Mouse (Mus musculus) intestine, postnatal 0 days (tissue): ENCODE measurements around the gene Orc5. TPM values are rescaled to one million over a fixed set of nuclear protein-coding genes. Genes with fewer than 3 reads are reported as not detected.

Source experiments
- ATAC-seq: fragments of 200-750 bp; cut with Nextera tagmentation; 2 replicates; pipeline ENCODE4 v1.8.0; 2017; ENCODE audit warnings: mild to moderate bottlenecking, moderate TSS enrichment, moderate library complexity
- H3K27ac ChIP-seq: fragments of 300-500 bp; sonication (generic); 2 replicates; pipeline ENCODE4 v1.5.1; 2014; ENCODE audit warnings: mild to moderate bottlenecking, low read depth, low read length, moderate library complexity
- H3K27me3 ChIP-seq: fragments of 300-500 bp; sonication (generic); replicated peaks from 2 replicates; pipeline ENCODE4 v1.6.1; 2014; ENCODE audit warnings: low read length, mixed read lengths; ENCODE audit not compliant: control insufficient read depth, insufficient read depth
- H3K36me3 ChIP-seq: fragments of 300-500 bp; sonication (generic); 2 replicates; pipeline ENCODE4 v1.6.1; 2014; ENCODE audit warnings: mild to moderate bottlenecking, moderate library complexity; ENCODE audit not compliant: control insufficient read depth, insufficient read depth
- H3K4me1 ChIP-seq: fragments of 300-500 bp; sonication (generic); replicated peaks from 2 replicates; pipeline ENCODE4 v1.6.1; 2014; ENCODE audit warnings: antibody characterized with exemption, low read length, mixed read lengths; ENCODE audit not compliant: control insufficient read depth, insufficient read depth
- H3K4me2 ChIP-seq: fragments of 300-500 bp; sonication (generic); replicated peaks from 2 replicates; pipeline ENCODE4 v1.6.1; 2014; ENCODE audit warnings: low read depth, mild to moderate bottlenecking, moderate library complexity
- H3K4me3 ChIP-seq: fragments of 300-500 bp; sonication (generic); 2 replicates; pipeline ENCODE4 v1.5.1; 2014; ENCODE audit warnings: low read depth, low read length
- H3K9ac ChIP-seq: fragments of 300-500 bp; sonication (generic); 2 replicates; pipeline ENCODE4 v1.6.1; 2014; ENCODE audit warnings: mild to moderate bottlenecking, low read depth, low read length
- H3K9me3 ChIP-seq: fragments of 300-500 bp; sonication (generic); 2 replicates; pipeline ENCODE4 v1.6.1; 2016; ENCODE audit warnings: mixed run types; ENCODE audit not compliant: control insufficient read depth
- CTCF ChIP-seq: sonication (generic); IDR thresholded peaks from 2 replicates; pipeline ENCODE4 v1.5.1; 2016; ENCODE audit warnings: low read depth, mild to moderate bottlenecking, control low read depth, antibody characterized with exemption, moderate library complexity
- WGBS: fragments of 180-500 bp; shearing (Covaris S2); extraction: QIAGEN DNeasy Blood & Tissue Kit; methylation state at CpG from one replicate; pipeline ENCODE4 v1.1.7; 2014; 5-methylcytosine and 5-hydroxymethylcytosine counted together
- polyA plus RNA-seq: library from polyadenylated mRNA; unstranded; fragments of >200 nt; fragmentation: Nextera tagmentation; extraction: Ambion mirVana; gene quantifications from 2 replicates; pipeline ENCODE4 v1.2.1, GENCODE M21; 2015

Gene Orc5
- polyA plus RNA-seq, 1 experiment from 2014 or later = 18.5 TPM

DNA sequence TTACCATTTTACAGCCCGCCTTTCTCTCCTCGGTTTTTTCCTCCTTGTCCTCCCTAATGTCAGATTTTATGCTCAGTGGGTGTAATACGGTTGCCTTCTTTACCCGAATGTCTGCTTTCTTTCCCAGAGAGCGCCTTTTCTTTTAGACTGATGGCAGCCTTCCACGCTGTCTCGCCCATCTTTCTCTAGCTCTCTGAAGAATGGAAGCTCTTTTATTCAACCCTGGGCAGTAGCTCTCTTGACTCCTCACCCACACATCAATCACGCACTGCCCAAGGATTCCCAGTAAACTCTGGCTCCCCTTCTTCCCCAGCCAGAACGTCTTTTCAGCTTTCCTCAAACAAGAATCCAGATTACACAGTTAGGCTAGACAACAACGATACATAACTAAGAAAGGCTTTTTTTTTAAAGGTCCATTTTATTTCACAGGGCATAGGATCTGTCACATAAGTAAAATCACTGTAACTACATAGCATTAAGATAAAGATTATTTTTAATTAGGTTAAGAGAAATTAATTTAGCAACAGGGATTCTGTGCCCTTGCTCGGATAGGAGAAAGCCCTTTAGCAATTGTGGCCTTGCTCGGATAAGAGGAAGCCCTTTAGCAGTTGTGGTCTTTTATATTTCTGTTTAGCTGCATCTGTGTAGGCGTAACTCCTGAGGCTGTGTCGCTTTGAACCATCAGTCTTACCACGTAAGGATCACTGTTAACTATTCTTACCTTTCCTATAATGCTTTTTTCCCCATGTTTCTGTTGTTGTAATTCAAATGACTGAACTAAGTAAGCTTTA, 97.2 kb downstream of the Orc5 start:
- no peak for TF ChIP-seq CTCF
- H3K4me3 ChIP-seq = no peak overlapping the region
- no peaks in the 10 kb centered on the region for H3K4me1 ChIP-seq
- no peak overlapping the region for H3K27ac ChIP-seq
- H3K27me3 ChIP-seq = no peaks in the 10 kb centered on the region
- no peak for ATAC-seq
- 78% methylated on average over 15 of the region's 15 CpGs for WGBS
- no peaks in the 10 kb centered on the region for H3K36me3 ChIP-seq
- no peaks in the 10 kb centered on the region for H3K9me3 ChIP-seq
- no peak overlapping the region for H3K9ac ChIP-seq
- no peak overlapping the region for H3K4me2 ChIP-seq

DNA sequence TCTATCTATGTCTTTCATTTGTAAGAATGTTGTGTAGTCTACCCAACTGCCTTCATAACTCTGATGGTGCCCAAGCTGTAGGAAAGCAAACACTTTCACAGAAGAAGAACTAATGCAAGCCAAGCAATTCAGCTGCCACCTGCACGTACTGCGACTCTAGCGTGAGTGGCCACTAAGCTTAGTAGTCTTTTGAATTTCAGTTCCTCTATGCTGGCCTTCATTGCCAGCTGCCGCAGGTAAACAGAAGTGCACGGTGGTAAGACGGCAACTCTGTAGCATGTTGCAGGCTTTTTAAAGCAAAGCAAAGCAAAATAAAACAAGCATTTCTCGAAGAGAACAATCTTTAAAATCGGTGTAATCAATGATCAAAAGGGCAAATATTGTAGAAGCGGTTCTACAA, 97.8 kb downstream of the Orc5 start:
- H3K4me2 ChIP-seq = no peak overlapping the region
- no peak overlapping the region for H3K9ac ChIP-seq
- ATAC-seq = no peak
- H3K4me3 ChIP-seq = no peak overlapping the region
- 86% methylated on average over 9 of the region's 9 CpGs for WGBS
- no peaks in the 10 kb centered on the region for H3K4me1 ChIP-seq
- H3K9me3 ChIP-seq = no peaks in the 10 kb centered on the region
- H3K27me3 ChIP-seq = no peaks in the 10 kb centered on the region
- H3K36me3 ChIP-seq = no peaks in the 10 kb centered on the region
- no peak for TF ChIP-seq CTCF
- no peak overlapping the region for H3K27ac ChIP-seq

DNA sequence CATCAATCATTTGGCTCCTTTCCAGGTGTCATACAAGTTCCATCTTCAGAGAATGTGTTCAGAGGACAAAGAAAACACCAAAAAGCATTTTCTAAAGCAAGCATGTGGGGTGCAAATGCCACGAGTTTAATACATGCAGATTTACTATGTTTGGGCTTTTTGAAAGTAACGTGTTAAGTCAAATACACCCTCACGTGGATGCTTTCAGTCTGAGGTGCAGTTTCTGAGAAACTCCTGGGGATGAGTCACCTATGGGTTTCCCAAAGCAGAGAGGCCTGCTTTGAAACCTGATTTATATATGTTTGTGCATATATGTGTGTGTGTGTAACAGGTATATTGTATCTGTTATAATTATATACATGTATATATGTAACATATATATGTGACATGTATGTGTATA, 98.5 kb downstream of the Orc5 start:
- Histone ChIP-seq H3K4me2 (no peak overlapping the region), H3K4me1 (no peaks in the 10 kb centered on the region), H3K36me3 (no peaks in the 10 kb centered on the region), H3K4me3 (no peak overlapping the region), H3K27ac (no peak overlapping the region), H3K9me3 (no peaks in the 10 kb centered on the region), H3K27me3 (no peaks in the 10 kb centered on the region), H3K9ac (no peak overlapping the region)
- TF ChIP-seq CTCF = no peak
- WGBS = 66% methylated on average over 3 of the region's 3 CpGs
- ATAC-seq = no peak

DNA sequence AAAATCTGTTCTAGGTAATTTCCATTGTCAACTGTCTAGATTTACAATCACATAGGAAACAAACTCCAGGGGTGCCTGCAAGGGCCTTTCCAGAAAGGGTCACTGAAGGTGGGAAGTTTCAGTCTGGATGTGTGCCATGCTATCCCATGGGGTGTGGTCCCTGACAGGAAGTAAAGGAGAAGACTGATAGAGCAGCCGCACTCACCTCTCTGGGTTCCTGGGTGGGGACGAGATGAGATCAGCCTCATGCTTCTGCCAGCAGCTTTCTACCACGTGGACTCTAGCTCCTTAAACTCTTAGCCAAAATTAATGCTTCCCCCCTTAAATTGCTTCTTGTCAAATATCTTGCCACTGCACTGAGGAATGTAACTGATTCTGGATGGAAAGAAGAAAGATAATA, 100.7 kb downstream of the Orc5 start:
- WGBS = 52% methylated on average over 3 of the region's 3 CpGs
- no peaks in the 10 kb centered on the region for H3K4me1 ChIP-seq
- ATAC-seq = no peak
- no peaks in the 10 kb centered on the region for H3K9me3 ChIP-seq
- H3K27me3 ChIP-seq = no peaks in the 10 kb centered on the region
- H3K36me3 ChIP-seq = no peaks in the 10 kb centered on the region
- no peak overlapping the region for H3K9ac ChIP-seq
- no peak overlapping the region for H3K27ac ChIP-seq
- H3K4me2 ChIP-seq = no peak overlapping the region
- TF ChIP-seq CTCF = no peak
- no peak overlapping the region for H3K4me3 ChIP-seq

Other genes starting within 250 kb of the Orc5 start
- 5.3 and 6.3 TPM in 2 replicates for gene Reln, start 205.7 kb downstream of the Orc5 start, polyA plus RNA-seq
- gene Lhfpl3, start 195.6 kb upstream of the Orc5 start, polyA plus RNA-seq = 0.05 and 0.09 TPM in 2 replicates